Mouse (Mus musculus) cerebellum, postnatal 10 days (tissue): ENCODE results near the gene 4930486L24Rik.
A peak's percentile ranks its signal among the peaks of the same experiment; 100 is the strongest.
"Not testable (repeated sequence)": the region's sequence is repeated elsewhere in the genome, so short reads cannot be mapped to it uniquely, and the experiment has no call there.

Experiments used
- DNase-seq, 2 experiments: peaks; one replicate each; pipeline ENCODE4 v3.0.0; 2021; ENCODE audit warnings: mixed read lengths in 2 of 2

Gene 4930486L24Rik

GRCm38 (mm10) chr13:60864281-60864680 lies at the start of gene 4930486L24Rik:
Gene 4930486L24Rik (minus strand): TSS chr13:60864475.
- DNase-seq, result no peak

GRCm38 (mm10) chr13:60904780-60905179 lies 40.5 kb upstream of the 4930486L24Rik start, which contains the start of gene Tpbpb:
Gene Tpbpb (minus strand): TSS chr13:60904880.
- not testable (repeated sequence) for DNase-seq

- no peak for DNase-seq
Observed at GRCm38 (mm10) chr13:60897328-60897727, 33.1 kb upstream of the 4930486L24Rik start, which contains the start of gene Ctla2b. Gene Ctla2b (minus strand): TSS chr13:60897447.

GRCm38 (mm10) chr13:60896794-60897193 lies 32.5 kb upstream of the 4930486L24Rik start, which contains the start of gene Gm49392:
Gene Gm49392 (minus strand): TSS chr13:60896894.
- not testable (repeated sequence) for DNase-seq

- no peak for DNase-seq
Observed at GRCm38 (mm10) chr13:60895406-60896160, 31.3 kb upstream of the 4930486L24Rik start.

GRCm38 (mm10) chr13:60892301-60892700 lies 28.0 kb upstream of the 4930486L24Rik start:
- DNase-seq, result no peak

- no peak for DNase-seq
Observed at GRCm38 (mm10) chr13:60848241-60849120, 15.8 kb downstream of the 4930486L24Rik start.

- no peak for DNase-seq
Observed at GRCm38 (mm10) chr13:60843153-60843552, 21.1 kb downstream of the 4930486L24Rik start.

- DNase-seq, result no peak
Observed at GRCm38 (mm10) chr13:60842703-60843102, 21.6 kb downstream of the 4930486L24Rik start.

- no peak for DNase-seq
Observed at GRCm38 (mm10) chr13:60839353-60839902, 24.8 kb downstream of the 4930486L24Rik start.

GRCm38 (mm10) chr13:60826052-60826451 lies 38.2 kb downstream of the 4930486L24Rik start:
- DNase-seq, result no peak

GRCm38 (mm10) chr13:60820486-60821175 lies 43.6 kb downstream of the 4930486L24Rik start:
- no peak for DNase-seq

GRCm38 (mm10) chr13:60819469-60819868 lies 44.8 kb downstream of the 4930486L24Rik start:
- peak; percentile 34 to 54 for DNase-seq

GRCm38 (mm10) chr13:60813722-60814121 lies 50.6 kb downstream of the 4930486L24Rik start:
- no peak for DNase-seq

- DNase-seq, result no peak
Observed at GRCm38 (mm10) chr13:60812768-60813167, 51.5 kb downstream of the 4930486L24Rik start.

- DNase-seq, result no peak
Observed at GRCm38 (mm10) chr13:60809690-60810089, 54.6 kb downstream of the 4930486L24Rik start.

GRCm38 (mm10) chr13:60802749-60803148 lies 61.5 kb downstream of the 4930486L24Rik start, which contains the start of gene Ctsll3:
Gene Ctsll3 (minus strand): TSS chr13:60802849.
- no peak for DNase-seq
